Mouse (Mus musculus): ENCODE measurements around the gene Dtd1.
A peak's percentile ranks its signal among the peaks of the same experiment; 100 is the strongest.

Dtd1 gene

GRCm38 (mm10) chr2:144640101-144640500 lies 40.4 kb downstream of the Dtd1 start:
- DNase-seq (ENCODE audit: low spot score): peak; percentile 9

- no peak for DNase-seq (ENCODE audit: low spot score)
Measured at GRCm38 (mm10) chr2:144641991-144642390, 42.3 kb downstream of the Dtd1 start.

- no peak for DNase-seq (ENCODE audit: low spot score)
Measured at GRCm38 (mm10) chr2:144646360-144646759, 46.7 kb downstream of the Dtd1 start.

- DNase-seq (ENCODE audit: low spot score): no peak
Measured at GRCm38 (mm10) chr2:144647151-144647550, 47.5 kb downstream of the Dtd1 start.

GRCm38 (mm10) chr2:144649960-144650359 lies 50.3 kb downstream of the Dtd1 start:
- DNase-seq (ENCODE audit: low spot score): no peak

- no peak for DNase-seq (ENCODE audit: low spot score)
Measured at GRCm38 (mm10) chr2:144652841-144653240, 53.1 kb downstream of the Dtd1 start.

- DNase-seq (ENCODE audit: low spot score): no peak
Measured at GRCm38 (mm10) chr2:144655307-144655706, 55.6 kb downstream of the Dtd1 start.

GRCm38 (mm10) chr2:144668507-144668906 lies 68.8 kb downstream of the Dtd1 start:
- DNase-seq (ENCODE audit: low spot score): no peak

GRCm38 (mm10) chr2:144670289-144670930 lies 70.7 kb downstream of the Dtd1 start:
- no peak for DNase-seq (ENCODE audit: low spot score)

GRCm38 (mm10) chr2:144672397-144672796 lies 72.7 kb downstream of the Dtd1 start:
- no peak for DNase-seq (ENCODE audit: low spot score)

GRCm38 (mm10) chr2:144676546-144677228 lies 77.0 kb downstream of the Dtd1 start:
- no peak for DNase-seq (ENCODE audit: low spot score)

- no peak for DNase-seq (ENCODE audit: low spot score)
Measured at GRCm38 (mm10) chr2:144677229-144677571, 77.5 kb downstream of the Dtd1 start.

GRCm38 (mm10) chr2:144678779-144679178 lies 79.1 kb downstream of the Dtd1 start:
- DNase-seq (ENCODE audit: low spot score): no peak

GRCm38 (mm10) chr2:144679394-144679793 lies 79.7 kb downstream of the Dtd1 start:
- no peak for DNase-seq (ENCODE audit: low spot score)

- DNase-seq (ENCODE audit: low spot score): peak; percentile 30
Measured at GRCm38 (mm10) chr2:144692219-144692732, 92.6 kb downstream of the Dtd1 start.

- no peak for DNase-seq (ENCODE audit: low spot score)
Measured at GRCm38 (mm10) chr2:144692777-144693176, 93.1 kb downstream of the Dtd1 start.

- DNase-seq (ENCODE audit: low spot score): no peak
Measured at GRCm38 (mm10) chr2:144694923-144695322, 95.2 kb downstream of the Dtd1 start.

GRCm38 (mm10) chr2:144698046-144698445 lies 98.3 kb downstream of the Dtd1 start:
- no peak for DNase-seq (ENCODE audit: low spot score)

GRCm38 (mm10) chr2:144700608-144701007 lies 100.9 kb downstream of the Dtd1 start:
- no peak for DNase-seq (ENCODE audit: low spot score)

- DNase-seq (ENCODE audit: low spot score): no peak
Measured at GRCm38 (mm10) chr2:144701415-144702149, 101.9 kb downstream of the Dtd1 start.

GRCm38 (mm10) chr2:144709285-144709684 lies 109.6 kb downstream of the Dtd1 start:
- peak; percentile 58 for DNase-seq (ENCODE audit: low spot score)

- DNase-seq (ENCODE audit: low spot score): no peak
Measured at GRCm38 (mm10) chr2:144709704-144710103, 110.0 kb downstream of the Dtd1 start.

GRCm38 (mm10) chr2:144714596-144714995 lies 114.9 kb downstream of the Dtd1 start:
- no peak for DNase-seq (ENCODE audit: low spot score)

Data from embryo, embryonic 10 days (tissue).